Mouse (Mus musculus) MEL (cell line): Measurements from ENCODE around the gene Tuba3a.

Experiments
- CHD1 ChIP-seq: IDR thresholded peaks from 2 replicates; pipeline ENCODE4 v1.6.1; 2012; ENCODE audit warnings: low read depth, mild to moderate bottlenecking, inconsistent platforms, low read length, improper control_type of control experiment
- CHD2 ChIP-seq: IDR thresholded peaks from 2 replicates; pipeline ENCODE4 v1.6.1; 2011; ENCODE audit warnings: low read length, improper control_type of control experiment
- CTCF ChIP-seq, 3 experiments: IDR thresholded peaks in 2 of 3; conservative IDR thresholded peaks in 1 of 3; 2 replicates each; pipeline ENCODE4 v1.5.1; 2011 to 2012; ENCODE audit warnings: low read length in 3 of 3, low read depth in 2 of 3, mild to moderate bottlenecking in 2 of 3, improper control_type of control experiment in 1 of 3, inconsistent platforms in 1 of 3, mixed read lengths in 1 of 3, moderate library complexity in 1 of 3; ENCODE audit not compliant: control insufficient read depth in 1 of 3, insufficient read depth in 1 of 3, poor library complexity in 1 of 3, severe bottlenecking in 1 of 3
- EP300 ChIP-seq, 2 experiments: IDR thresholded peaks; 2 replicates each; pipeline ENCODE4 v1.6.1; 2011; ENCODE audit warnings: improper control_type of control experiment in 2 of 2, low read length in 2 of 2, low read depth in 1 of 2, mild to moderate bottlenecking in 1 of 2
- KAT2A ChIP-seq: conservative IDR thresholded peaks from 2 replicates; pipeline ENCODE4 v1.6.1; 2012; ENCODE audit warnings: low read depth, low read length, improper control_type of control experiment, inconsistent platforms
- MXI1 ChIP-seq: IDR thresholded peaks from 2 replicates; pipeline ENCODE4 v1.6.1; 2011; ENCODE audit warnings: mild to moderate bottlenecking, low read depth, low read length, improper control_type of control experiment
- POLR2A ChIP-seq, 2 experiments: IDR thresholded peaks; 2 replicates each; pipeline ENCODE4 v1.6.1; 2011 to 2012; ENCODE audit warnings: low read length in 2 of 2, mild to moderate bottlenecking in 2 of 2, control low read depth in 1 of 2, improper control_type of control experiment in 1 of 2, low read depth in 1 of 2, moderate library complexity in 1 of 2; ENCODE audit not compliant: control insufficient read depth in 1 of 2, insufficient read depth in 1 of 2, poor library complexity in 1 of 2
- POLR2AphosphoS2 ChIP-seq: IDR thresholded peaks from 2 replicates; pipeline ENCODE4 v1.6.1; 2011; ENCODE audit warnings: low read length, improper control_type of control experiment
- USF1 ChIP-seq: IDR thresholded peaks from 2 replicates; pipeline ENCODE4 v1.6.1; 2014; ENCODE audit warnings: low read depth, mild to moderate bottlenecking, inconsistent platforms, low read length, improper control_type of control experiment, moderate library complexity

- TF ChIP-seq POLR2A (IDR thresholded peaks at IDR 0.05; ENCODE audit: control insufficient read depth in 1 of 2, insufficient read depth in 1 of 2, low read depth in 1 of 2, low read length in 2 of 2, poor library complexity in 1 of 2) (peak; percentile 70 to 72), CHD2 (no peak), EP300 (IDR thresholded peaks at IDR 0.05; ENCODE audit: low read depth in 1 of 2, low read length in 2 of 2) (0 out of 4 replicates have a peak, but pooled peaks of 1 of the 2 experiments have one; percentile 11), MXI1 (peak; percentile 74; the same call in 1 of the 2 replicates), CTCF (IDR thresholded peaks at IDR 0.05 in 2 of 3, conservative IDR thresholded peaks at IDR 0.05 in 1 of 3; ENCODE audit: control insufficient read depth in 1 of 3, insufficient read depth in 1 of 3, low read depth in 2 of 3, low read length in 3 of 3, poor library complexity in 1 of 3, severe bottlenecking in 1 of 3) (no peak), USF1 (peak; percentile 62), CHD1 (no peak), KAT2A (no peak), POLR2AphosphoS2 (peak; percentile 61; the same call in 1 of the 2 replicates)
These were observed 27.8 kb upstream of the Tuba3a start, which contains the start of gene Ltbr for GRCm38 (mm10) chr6:125313546-125314230.
